Mouse (Mus musculus) granulocyte monocyte progenitor cell, adult 5-6 weeks (primary cell): ENCODE results near the gene Gli1. TPM values are rescaled to one million over a fixed set of nuclear protein-coding genes. Genes with fewer than 3 reads are reported as not detected.

Experiments used
- ATAC-seq: replicated peaks from 2 replicates; pipeline ENCODE4 v1.8.0; 2016; ENCODE audit warnings: mild to moderate bottlenecking, moderate TSS enrichment, inconsistent platforms; ENCODE audit not compliant: poor library complexity, severe bottlenecking
- total RNA-seq, 2 experiments: library from RNA; stranded (forward) in 1 of 2; stranded (reverse) in 1 of 2; fragments of 200-712, 200-1000 nt in 1 of 2; fragments of >200 nt in 1 of 2; fragmentation: Nextera tagmentation in 1 of 2; gene quantifications; 2 replicates each; pipeline ENCODE4 v1.2.3; 2014 to 2017

Gli1 gene
- total RNA-seq, 2 experiments from 2014 or later, result not detected

DNA sequence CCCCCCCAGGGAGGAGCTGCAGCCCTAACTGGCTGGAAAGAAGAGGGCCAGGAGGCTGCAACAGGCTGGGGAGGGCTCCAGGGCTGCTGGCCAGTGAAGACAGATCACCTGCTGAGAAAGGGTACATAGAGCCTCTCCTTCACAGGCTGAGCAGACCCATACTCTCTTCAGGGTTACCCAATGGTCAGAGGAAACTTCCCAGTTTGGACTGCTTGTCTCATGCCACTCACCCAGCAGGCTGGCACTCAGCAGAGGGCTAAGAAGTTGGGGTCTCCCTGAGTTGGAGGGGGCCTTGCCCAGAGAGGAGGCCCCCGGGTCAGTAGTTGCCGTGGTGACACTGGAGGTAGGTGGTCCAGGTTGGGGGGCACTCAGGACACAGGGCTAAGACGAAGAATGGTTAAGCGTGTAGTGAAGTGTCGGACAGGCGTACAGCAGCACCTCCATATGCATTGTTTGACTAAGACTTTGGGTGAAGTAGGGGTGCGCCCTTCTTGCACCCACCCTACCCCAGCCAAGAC, 57.6 kb downstream of the Gli1 start:
- no peak for ATAC-seq

- no peak for ATAC-seq
Observed at GRCm38 (mm10) chr10:127282620-127283215, 59.1 kb downstream of the Gli1 start.

DNA sequence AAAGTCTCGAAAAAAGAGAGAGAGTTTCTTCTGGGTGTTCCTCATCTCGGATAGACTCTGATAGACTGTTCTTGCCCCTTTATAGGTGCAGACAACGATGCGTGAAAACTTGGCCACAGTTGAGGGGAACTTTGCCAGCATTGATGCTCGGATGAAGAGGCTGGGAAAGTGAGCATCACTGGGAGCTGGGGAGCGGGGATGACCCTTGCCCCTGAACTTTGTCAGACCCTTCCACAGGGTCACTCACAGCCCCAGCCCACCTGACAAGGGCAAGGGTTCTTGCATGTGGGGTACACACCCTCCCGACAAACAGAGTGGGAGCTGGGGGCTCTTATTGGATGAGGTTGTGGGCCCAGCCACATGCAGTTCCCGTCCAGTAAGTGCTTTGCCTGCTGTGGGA, 60.5 kb downstream of the Gli1 start:
- ATAC-seq, result no peak

Other genes with a start within 250 kb of the Gli1 start
- 73.3 and 80.0 TPM in 2 replicates for gene Os9, start 220.8 kb downstream of the Gli1 start, total RNA-seq (2014; fragmentation: Nextera tagmentation)
- 202 and 218 TPM in 2 replicates for gene Os9, start 220.8 kb downstream of the Gli1 start, total RNA-seq (2017)
- gene B4galnt1, start 176.7 kb downstream of the Gli1 start, total RNA-seq (2014; fragmentation: Nextera tagmentation), result 288 and 308 TPM in 2 replicates
- gene B4galnt1, start 176.7 kb downstream of the Gli1 start, total RNA-seq (2017), result 141 and 161 TPM in 2 replicates
- gene Slc26a10, start 161.3 kb downstream of the Gli1 start, total RNA-seq (2014; fragmentation: Nextera tagmentation), result 0.15 TPM in 1 of 2 replicates, not detected in the other
- 0.26 and 0.88 TPM in 2 replicates for gene Slc26a10, start 161.3 kb downstream of the Gli1 start, total RNA-seq (2017)
- gene Arhgef25, start 151.9 kb downstream of the Gli1 start, total RNA-seq (2014; fragmentation: Nextera tagmentation), result 3.2 TPM in 1 of 2 replicates, not detected in the other
- gene Arhgef25, start 151.9 kb downstream of the Gli1 start, total RNA-seq (2017), result 0.15 and 0.95 TPM in 2 replicates
- gene Dtx3, start 146.2 kb downstream of the Gli1 start, total RNA-seq (2014; fragmentation: Nextera tagmentation), result 51.9 and 54.4 TPM in 2 replicates
- gene Dtx3, start 146.2 kb downstream of the Gli1 start, total RNA-seq (2017), result 17.9 and 19.9 TPM in 2 replicates
- gene Pip4k2c, start 130.4 kb downstream of the Gli1 start, total RNA-seq (2014; fragmentation: Nextera tagmentation), result 12.1 and 13.6 TPM in 2 replicates
- 7.6 and 13.8 TPM in 2 replicates for gene Pip4k2c, start 130.4 kb downstream of the Gli1 start, total RNA-seq (2017)
- 1.4 TPM in 1 of 2 replicates, not detected in the other for gene Kif5a, start 78.6 kb downstream of the Gli1 start, total RNA-seq (2014; fragmentation: Nextera tagmentation)
- gene Kif5a, start 78.6 kb downstream of the Gli1 start, total RNA-seq (2017), result 0.30 and 0.31 TPM in 2 replicates
- 62.3 and 72.1 TPM in 2 replicates for gene Dctn2, start 75.6 kb downstream of the Gli1 start, total RNA-seq (2014; fragmentation: Nextera tagmentation)
- gene Dctn2, start 75.6 kb downstream of the Gli1 start, total RNA-seq (2017), result 80.4 and 83.9 TPM in 2 replicates
- gene Mbd6, start 53.0 kb downstream of the Gli1 start, total RNA-seq (2014; fragmentation: Nextera tagmentation), result 53.3 and 72.1 TPM in 2 replicates
- gene Mbd6, start 53.0 kb downstream of the Gli1 start, total RNA-seq (2017), result 4.1 TPM in 2 replicates
- gene Mars, start 30.2 kb downstream of the Gli1 start, total RNA-seq (2014; fragmentation: Nextera tagmentation), result 63.0 and 105 TPM in 2 replicates
- 193 and 221 TPM in 2 replicates for gene Mars, start 30.2 kb downstream of the Gli1 start, total RNA-seq (2017)
- 46.0 and 53.1 TPM in 2 replicates for gene Arhgap9, start 20.0 kb downstream of the Gli1 start, total RNA-seq (2014; fragmentation: Nextera tagmentation)
- 34.7 and 51.8 TPM in 2 replicates for gene Arhgap9, start 20.0 kb downstream of the Gli1 start, total RNA-seq (2017)
- gene Inhbe, start 12.4 kb upstream of the Gli1 start, total RNA-seq (2014; fragmentation: Nextera tagmentation), result not detected in 2 replicates
- gene Inhbe, start 12.4 kb upstream of the Gli1 start, total RNA-seq (2017), result not detected in 2 replicates
- gene Inhbc, start 28.5 kb upstream of the Gli1 start, total RNA-seq (2014; fragmentation: Nextera tagmentation), result not detected in 2 replicates
- not detected in 2 replicates for gene Inhbc, start 28.5 kb upstream of the Gli1 start, total RNA-seq (2017)
- gene R3hdm2, start 38.4 kb upstream of the Gli1 start, total RNA-seq (2014; fragmentation: Nextera tagmentation), result 50.6 and 56.7 TPM in 2 replicates
- 25.1 and 44.5 TPM in 2 replicates for gene R3hdm2, start 38.4 kb upstream of the Gli1 start, total RNA-seq (2017)
- gene Stac3, start 159.7 kb upstream of the Gli1 start, total RNA-seq (2014; fragmentation: Nextera tagmentation), result 0.90 TPM in 1 of 2 replicates, not detected in the other
- 0.13 and 0.26 TPM in 2 replicates for gene Stac3, start 159.7 kb upstream of the Gli1 start, total RNA-seq (2017)
- 1.2 TPM in 1 of 2 replicates, not detected in the other for gene Ndufa4l2, start 173.0 kb upstream of the Gli1 start, total RNA-seq (2014; fragmentation: Nextera tagmentation)
- not detected in 2 replicates for gene Ndufa4l2, start 173.0 kb upstream of the Gli1 start, total RNA-seq (2017)
- 126 and 187 TPM in 2 replicates for gene Shmt2, start 180.5 kb upstream of the Gli1 start, total RNA-seq (2014; fragmentation: Nextera tagmentation)
- 102 and 103 TPM in 2 replicates for gene Shmt2, start 180.5 kb upstream of the Gli1 start, total RNA-seq (2017)
- gene Nxph4, start 192.6 kb upstream of the Gli1 start, total RNA-seq (2014; fragmentation: Nextera tagmentation), result not detected in 2 replicates
- gene Nxph4, start 192.6 kb upstream of the Gli1 start, total RNA-seq (2017), result not detected in 2 replicates